Mouse (Mus musculus) limb, embryonic 11.5 days (tissue): Measurements from ENCODE around the gene Gm49396. TPM values are rescaled to one million over a fixed set of nuclear protein-coding genes. Genes with fewer than 3 reads are reported as not detected.

Source experiments
- ATAC-seq: fragments of 200-750 bp; cut with Nextera tagmentation; 2 replicates; pipeline ENCODE4 v1.8.0; 2017; ENCODE audit warnings: low read depth; ENCODE audit not compliant: insufficient number of reproducible peaks, low FRiP score, low TSS enrichment
- DNase-seq: peaks from one replicate; pipeline ENCODE4 v3.0.0-alpha.2; 2015; ENCODE audit warnings: low spot score
- H3K27ac ChIP-seq: fragments of 300-500 bp; sonication (generic); replicated peaks from 2 replicates; pipeline ENCODE4 v1.5.1; 2014; ENCODE audit warnings: low read depth, mild to moderate bottlenecking, low read length
- H3K27me3 ChIP-seq: fragments of 300-500 bp; sonication (generic); 2 replicates; pipeline ENCODE4 v1.6.1; 2014; ENCODE audit warnings: mild to moderate bottlenecking, low read length, mixed read lengths; ENCODE audit not compliant: control insufficient read depth, insufficient read depth
- H3K36me3 ChIP-seq: fragments of 300-500 bp; sonication (generic); 2 replicates; pipeline ENCODE4 v1.6.1; 2014; ENCODE audit warnings: mild to moderate bottlenecking, low read length, moderate library complexity, mixed read lengths; ENCODE audit not compliant: control insufficient read depth, insufficient read depth
- H3K4me1 ChIP-seq: fragments of 300-500 bp; sonication (generic); 2 replicates; pipeline ENCODE4 v1.6.1; 2014; ENCODE audit warnings: low read length, mixed read lengths; ENCODE audit not compliant: control insufficient read depth, insufficient read depth
- H3K4me2 ChIP-seq: fragments of 300-500 bp; sonication (generic); 2 replicates; pipeline ENCODE4 v1.6.1; 2014; ENCODE audit warnings: low read depth, mild to moderate bottlenecking, moderate library complexity; ENCODE audit not compliant: severe bottlenecking
- H3K4me3 ChIP-seq: fragments of 300-500 bp; sonication (generic); 2 replicates; pipeline ENCODE4 v1.5.1; 2014; ENCODE audit warnings: low read depth, low read length
- H3K9ac ChIP-seq: fragments of 300-500 bp; sonication (generic); 2 replicates; pipeline ENCODE4 v1.6.1; 2014; ENCODE audit warnings: mild to moderate bottlenecking, low read length
- H3K9me3 ChIP-seq: fragments of 300-500 bp; sonication (generic); 2 replicates; pipeline ENCODE4 v1.6.1; 2016; ENCODE audit warnings: low read length; ENCODE audit not compliant: control insufficient read depth
- WGBS: fragments of 180-500 bp; shearing (Covaris S2); extraction: QIAGEN DNeasy Blood & Tissue Kit; methylation state at CpG from one replicate; pipeline ENCODE4 v1.1.7; 2014; 5-methylcytosine and 5-hydroxymethylcytosine counted together
- polyA plus RNA-seq: library from polyadenylated mRNA; unstranded; fragments of >200 nt; fragmentation: Nextera tagmentation; extraction: Ambion mirVana; gene quantifications from 2 replicates; pipeline ENCODE4 v1.2.1, GENCODE M21; 2014

Gm49396 gene
- polyA plus RNA-seq, 1 experiment from 2014 or later = 6.0 TPM

GRCm38 (mm10) chr7:30594510-30595024, 31.4 kb downstream of the Gm49396 start:
- ATAC-seq (no peak), DNase-seq (no peak)
- no peaks in the 10 kb centered on the region for H3K36me3 ChIP-seq
- 73% methylated on average over 4 of the region's 4 CpGs for WGBS
- no peak overlapping the region for H3K27ac ChIP-seq
- H3K4me2 ChIP-seq = no peak overlapping the region
- no peaks in the 10 kb centered on the region for H3K27me3 ChIP-seq
- no peak overlapping the region for H3K9ac ChIP-seq
- H3K4me3 ChIP-seq = no peak overlapping the region
- H3K4me1 ChIP-seq = 0 out of 2 replicates have a peak, but pooled peaks cover 4% of the 10 kb centered on the region
- H3K9me3 ChIP-seq = no peaks in the 10 kb centered on the region

DNA sequence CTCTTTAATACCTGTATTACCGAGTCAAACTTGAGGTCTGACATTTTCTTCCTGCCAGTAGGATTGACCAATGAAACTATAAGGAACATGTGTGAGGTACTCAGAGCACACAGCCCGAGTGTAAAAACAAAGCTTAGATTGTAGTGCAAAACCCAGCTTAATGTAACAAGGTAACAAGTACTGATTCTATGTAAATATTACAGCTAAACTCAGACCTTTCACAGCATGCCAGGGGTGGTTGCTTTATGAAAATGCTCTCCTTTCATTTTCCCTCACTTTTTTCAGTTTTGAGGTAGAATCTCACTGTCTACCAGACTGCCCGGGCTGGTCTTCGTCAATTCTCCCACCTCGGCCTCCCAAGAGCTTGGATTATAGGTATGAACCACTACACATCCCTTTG, 32.9 kb downstream of the Gm49396 start:
- 80% methylated on average over 5 of the region's 5 CpGs for WGBS
- Histone ChIP-seq H3K9ac (no peak overlapping the region), H3K36me3 (no peaks in the 10 kb centered on the region), H3K4me3 (no peak overlapping the region), H3K27me3 (no peaks in the 10 kb centered on the region), H3K27ac (no peak overlapping the region), H3K4me2 (no peak overlapping the region), H3K4me1 (no peaks in the 10 kb centered on the region), H3K9me3 (no peaks in the 10 kb centered on the region)
- DNase-seq = no peak
- no peak for ATAC-seq

DNA sequence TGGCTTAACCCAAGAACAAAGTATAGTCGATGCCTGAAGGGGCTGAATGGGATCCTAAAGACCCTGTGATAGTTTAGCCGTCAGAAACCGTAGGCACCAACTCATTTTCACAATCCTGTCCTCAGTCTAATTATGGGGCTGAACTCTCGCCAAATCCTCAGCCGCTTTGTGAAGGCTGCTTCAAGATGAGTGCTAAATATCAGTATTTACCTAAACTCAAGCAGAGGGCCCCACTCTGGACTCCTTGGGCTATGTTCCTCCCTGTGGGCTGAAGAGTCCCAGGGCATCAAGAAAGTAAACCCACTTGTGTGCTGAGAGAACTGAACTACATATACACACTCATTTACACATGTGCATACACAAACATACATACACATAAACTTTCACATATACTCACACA, 33.7 kb downstream of the Gm49396 start:
- no peaks in the 10 kb centered on the region for H3K36me3 ChIP-seq
- H3K27me3 ChIP-seq = no peaks in the 10 kb centered on the region
- 83% methylated on average over 5 of the region's 5 CpGs for WGBS
- no peak overlapping the region for H3K4me2 ChIP-seq
- ATAC-seq (no peak), DNase-seq (no peak)
- H3K27ac ChIP-seq = no peak overlapping the region
- no peaks in the 10 kb centered on the region for H3K9me3 ChIP-seq
- H3K4me3 ChIP-seq = no peak overlapping the region
- H3K4me1 ChIP-seq = no peaks in the 10 kb centered on the region
- no peak overlapping the region for H3K9ac ChIP-seq

DNA sequence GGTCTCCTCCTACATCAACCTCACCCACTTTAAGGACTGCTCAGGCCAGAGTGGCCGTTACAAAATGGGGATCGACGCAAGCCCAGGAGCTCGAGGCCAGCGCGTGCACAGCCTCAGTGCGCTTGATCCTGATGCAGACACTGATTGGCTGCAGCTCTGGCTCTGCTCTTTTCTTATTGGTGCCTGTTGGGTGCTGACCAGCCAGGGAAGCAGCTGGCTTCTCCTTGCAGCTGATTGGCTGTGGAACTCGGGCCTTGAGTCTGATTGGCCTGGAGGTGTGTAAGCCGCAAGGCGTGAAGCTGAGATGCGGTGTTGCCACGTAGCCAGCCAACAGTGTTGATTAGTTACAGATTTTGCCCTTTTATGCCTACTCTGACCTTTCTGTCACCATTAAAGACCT, 35.6 kb downstream of the Gm49396 start, which contains the start of gene Zbtb32:
TSS of gene Zbtb32 (minus strand) at position 124 of the 400 bp plus-strand sequence.
- DNase-seq = no peak
- WGBS = 90% methylated on average over 12 of the region's 12 CpGs
- Histone ChIP-seq H3K9me3 (no peaks in the 10 kb centered on the region), H3K36me3 (no peaks in the 10 kb centered on the region), H3K27me3 (no peaks in the 10 kb centered on the region), H3K4me1 (no peaks in the 10 kb centered on the region), H3K27ac (no peak within 1 kb of the TSS), H3K4me3 (no peak within 1 kb of the TSS), H3K4me2 (no peak within 1 kb of the TSS), H3K9ac (no peak within 1 kb of the TSS)
- no peak for ATAC-seq

DNA sequence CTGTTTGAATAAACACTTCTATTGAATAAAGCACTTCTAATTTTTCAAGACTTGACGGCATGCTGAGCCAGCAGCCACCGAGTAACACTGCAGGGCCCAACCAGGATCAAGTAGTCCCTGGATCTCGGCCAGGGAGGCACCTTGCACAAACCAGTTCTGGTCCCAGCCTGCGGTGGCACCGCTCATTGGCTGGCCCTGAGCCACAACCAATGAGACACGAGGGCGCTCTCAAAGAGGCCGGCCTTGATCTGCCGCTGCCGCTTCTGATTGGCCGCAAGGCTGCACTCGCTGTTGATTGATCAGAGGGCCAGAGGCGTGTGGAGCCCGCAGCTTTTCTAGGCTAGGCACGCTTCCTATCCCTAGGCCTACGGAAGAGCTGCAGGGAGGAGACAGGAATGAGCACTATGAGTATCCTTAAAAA, 36.8 kb downstream of the Gm49396 start:
- Histone ChIP-seq H3K36me3 (no peaks in the 10 kb centered on the region), H3K4me3 (no peak overlapping the region), H3K9me3 (no peaks in the 10 kb centered on the region), H3K4me1 (no peaks in the 10 kb centered on the region), H3K27ac (no peak overlapping the region), H3K9ac (no peak overlapping the region), H3K4me2 (no peak overlapping the region), H3K27me3 (no peaks in the 10 kb centered on the region)
- ATAC-seq (peak; percentile 89), DNase-seq (peak; percentile 79)
- WGBS = 2% methylated on average over 16 of the region's 16 CpGs

DNA sequence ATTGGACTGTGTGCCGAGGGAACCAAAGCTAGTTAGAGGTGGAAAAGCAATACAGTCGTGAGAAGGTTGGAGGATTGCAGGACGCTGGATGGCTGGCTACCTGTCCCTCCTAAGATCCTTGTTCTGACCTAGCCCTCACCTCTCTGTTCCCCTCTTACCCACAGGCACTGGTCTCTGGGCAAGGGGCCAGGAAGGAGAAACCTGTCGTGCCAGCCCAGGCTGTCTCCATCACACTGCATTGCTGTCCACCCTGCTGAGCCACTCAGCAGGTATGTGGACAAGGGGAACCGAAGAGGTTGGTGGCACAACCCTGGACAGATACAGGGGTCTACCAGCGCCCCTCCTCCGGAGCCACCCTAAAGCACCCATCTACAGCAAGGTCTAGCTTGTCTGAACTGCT, 37.5 kb downstream of the Gm49396 start:
- no peak for ATAC-seq
- 76% methylated on average over 7 of the region's 7 CpGs for WGBS
- Histone ChIP-seq H3K27ac (no peak overlapping the region), H3K36me3 (no peaks in the 10 kb centered on the region), H3K9ac (no peak overlapping the region), H3K4me1 (no peaks in the 10 kb centered on the region), H3K4me3 (no peak overlapping the region), H3K4me2 (no peak overlapping the region), H3K9me3 (no peaks in the 10 kb centered on the region), H3K27me3 (no peaks in the 10 kb centered on the region)
- no peak for DNase-seq

DNA sequence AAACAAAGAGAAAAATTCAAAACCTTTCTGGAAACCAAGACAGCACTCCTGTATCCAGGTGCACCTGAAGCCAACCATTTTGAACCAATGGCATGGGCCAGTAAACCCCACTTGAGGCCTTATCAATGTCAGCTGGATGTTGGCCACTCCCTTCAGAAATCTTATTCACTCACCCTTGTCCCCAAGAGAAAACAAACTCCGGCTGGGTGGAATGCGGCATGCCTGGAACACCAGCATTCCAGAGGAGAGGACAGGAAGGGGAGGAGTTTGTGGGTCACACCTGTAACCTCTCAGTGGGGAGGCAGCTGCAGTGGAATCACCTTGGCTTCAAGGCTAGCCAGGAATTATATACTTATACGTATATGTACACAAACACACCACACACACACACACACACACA, 39.4 kb downstream of the Gm49396 start:
- Histone ChIP-seq H3K27ac (no peak overlapping the region), H3K27me3 (no peaks in the 10 kb centered on the region), H3K9me3 (no peaks in the 10 kb centered on the region), H3K36me3 (no peaks in the 10 kb centered on the region), H3K4me2 (no peak overlapping the region), H3K4me3 (no peak overlapping the region), H3K9ac (no peak overlapping the region), H3K4me1 (no peaks in the 10 kb centered on the region)
- 53% methylated on average over 3 of the region's 3 CpGs for whole genome bisulfite sequencing
- DNase-seq = no peak
- no peak for ATAC-seq

DNA sequence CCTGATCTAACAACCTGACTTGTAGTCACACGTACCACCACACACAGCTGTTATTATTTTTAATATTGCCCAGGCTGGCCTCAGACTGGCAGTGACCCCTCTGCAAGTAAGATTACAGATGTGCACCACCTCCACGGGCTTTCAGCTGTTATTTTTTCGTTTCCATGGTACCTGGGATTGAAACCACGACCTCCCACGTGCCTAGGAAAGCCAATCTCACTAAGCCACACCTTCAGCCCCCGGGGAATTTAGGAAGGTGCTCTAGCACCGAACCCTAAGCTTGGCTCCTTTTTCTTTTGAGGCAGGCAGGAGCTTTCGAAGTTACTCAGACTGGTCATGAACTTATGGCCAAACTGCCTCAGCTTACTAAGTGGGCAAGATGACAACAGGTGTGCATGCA, 41.3 kb downstream of the Gm49396 start:
- Histone ChIP-seq H3K9me3 (no peaks in the 10 kb centered on the region), H3K27me3 (no peaks in the 10 kb centered on the region), H3K4me3 (no peak overlapping the region), H3K36me3 (no peaks in the 10 kb centered on the region), H3K9ac (no peak overlapping the region), H3K27ac (no peak overlapping the region), H3K4me1 (no peaks in the 10 kb centered on the region), H3K4me2 (no peak overlapping the region)
- 54% methylated on average over 8 of the region's 8 CpGs for WGBS
- ATAC-seq = no peak
- no peak for DNase-seq

GRCm38 (mm10) chr7:30604944-30605343, 41.8 kb downstream of the Gm49396 start:
- Histone ChIP-seq H3K36me3 (no peaks in the 10 kb centered on the region), H3K9ac (no peak overlapping the region), H3K4me1 (no peaks in the 10 kb centered on the region), H3K27me3 (no peaks in the 10 kb centered on the region), H3K9me3 (no peaks in the 10 kb centered on the region), H3K4me3 (no peak overlapping the region), H3K27ac (no peak overlapping the region), H3K4me2 (no peak overlapping the region)
- ATAC-seq (no peak), DNase-seq (no peak)
- 93% methylated on average over 8 of the region's 8 CpGs for WGBS
